Mouse (Mus musculus): ENCODE results near the gene Fars2. TPM values are rescaled to one million over a fixed set of nuclear protein-coding genes. Genes with fewer than 3 reads are reported as not detected.

The Fars2 gene
- polyA plus RNA-seq, 1 experiment from 2014 or later, result 32.2 TPM

DNA sequence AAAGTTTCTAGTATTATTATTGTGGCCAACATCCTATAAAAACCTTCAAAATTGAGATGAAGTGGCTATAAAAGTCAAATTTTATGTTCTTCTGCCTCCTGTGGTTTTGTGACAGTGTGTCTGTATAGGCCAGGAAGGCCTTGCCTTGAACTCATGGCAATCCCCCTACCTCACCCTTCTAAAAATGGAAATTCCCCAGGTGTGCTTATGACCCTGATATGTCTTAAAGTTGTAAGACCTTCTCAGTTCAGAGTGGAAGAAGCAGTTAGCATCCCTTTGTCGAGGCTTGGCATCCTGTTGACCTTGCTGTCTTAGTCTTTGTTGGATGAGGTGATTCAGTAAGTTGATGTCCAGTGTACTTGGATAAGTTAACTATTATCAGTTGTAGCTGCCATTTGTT is 82.1 kb downstream of the Fars2 start:
- Histone ChIP-seq H3K27me3 (replicated peaks; ENCODE audit: control insufficient read depth, insufficient read depth, low read length) (no peaks in the 10 kb centered on the region), H3K36me3 (ENCODE audit: control insufficient read depth, insufficient read depth) (no peaks in the 10 kb centered on the region), H3K27ac (ENCODE audit: low read length) (no peak overlapping the region), H3K9ac (replicated peaks; ENCODE audit: low read depth, low read length) (no peak overlapping the region), H3K4me2 (ENCODE audit: low read length) (no peak overlapping the region), H3K4me3 (replicated peaks; ENCODE audit: low read length) (no peak overlapping the region), H3K4me1 (replicated peaks; ENCODE audit: control insufficient read depth, insufficient read depth, low read length) (no peaks in the 10 kb centered on the region; the same call in 1 of the 2 replicates), H3K9me3 (ENCODE audit: control insufficient read depth, low read length) (no peaks in the 10 kb centered on the region)
- ATAC-seq, result no peak
- 94% methylated on average over 1 of the region's 1 CpGs for WGBS

DNA sequence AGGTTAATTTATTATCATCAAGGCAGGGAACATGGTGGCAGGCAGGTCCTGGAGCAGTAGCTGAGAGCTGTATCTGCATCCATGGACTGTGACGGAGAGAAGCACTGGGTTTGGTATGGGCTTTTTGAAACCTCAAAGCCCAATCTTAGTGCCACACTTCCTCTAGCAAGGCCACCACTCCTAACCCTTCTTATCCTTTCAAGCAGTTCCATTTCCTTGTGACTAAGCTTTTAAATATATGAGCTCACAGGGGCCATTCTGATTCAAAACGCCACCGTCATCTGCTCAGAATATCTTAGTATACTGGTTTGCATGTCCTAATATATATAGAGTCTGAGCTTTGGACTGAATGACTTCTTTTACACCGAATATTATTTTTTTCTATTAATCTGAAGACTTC is 83.2 kb downstream of the Fars2 start:
- no peaks in the 10 kb centered on the region for H3K36me3 ChIP-seq (ENCODE audit: control insufficient read depth, insufficient read depth)
- WGBS, result 86% methylated on average over 4 of the region's 4 CpGs
- H3K4me1 ChIP-seq (replicated peaks; ENCODE audit: control insufficient read depth, insufficient read depth, low read length), result no peaks in the 10 kb centered on the region; the same call in 1 of the 2 replicates
- ATAC-seq, result no peak
- no peak overlapping the region for H3K27ac ChIP-seq (ENCODE audit: low read length)
- no peak overlapping the region for H3K4me2 ChIP-seq (ENCODE audit: low read length)
- H3K27me3 ChIP-seq (replicated peaks; ENCODE audit: control insufficient read depth, insufficient read depth, low read length), result no peaks in the 10 kb centered on the region
- H3K9ac ChIP-seq (replicated peaks; ENCODE audit: low read depth, low read length), result no peak overlapping the region
- H3K9me3 ChIP-seq (ENCODE audit: control insufficient read depth, low read length), result no peaks in the 10 kb centered on the region
- H3K4me3 ChIP-seq (replicated peaks; ENCODE audit: low read length), result no peak overlapping the region

DNA sequence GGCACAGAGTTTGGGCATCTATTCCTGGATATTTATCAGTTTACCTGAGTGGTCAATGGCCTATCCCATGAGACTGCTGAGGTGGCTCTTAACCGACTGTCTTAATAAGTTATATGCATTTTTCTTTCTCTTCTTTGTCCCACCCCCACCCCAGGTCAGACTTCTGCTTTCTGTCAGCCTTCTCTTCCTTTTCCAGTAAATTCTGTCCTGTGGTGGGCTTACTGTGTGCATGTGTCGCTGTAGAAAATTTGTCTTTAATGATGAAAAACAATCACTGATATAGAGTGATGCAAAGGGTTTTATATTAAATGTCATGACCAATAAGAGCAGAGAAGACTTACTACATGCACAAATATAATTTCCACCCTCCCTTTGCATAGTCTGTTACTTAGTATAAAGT is 85.3 kb downstream of the Fars2 start:
- H3K27ac ChIP-seq (ENCODE audit: low read length), result no peak overlapping the region
- no peaks in the 10 kb centered on the region for H3K4me1 ChIP-seq (replicated peaks; ENCODE audit: control insufficient read depth, insufficient read depth, low read length)
- 94% methylated on average over 2 of the region's 2 CpGs for WGBS
- no peaks in the 10 kb centered on the region for H3K36me3 ChIP-seq (ENCODE audit: control insufficient read depth, insufficient read depth)
- no peaks in the 10 kb centered on the region for H3K9me3 ChIP-seq (ENCODE audit: control insufficient read depth, low read length)
- H3K4me3 ChIP-seq (replicated peaks; ENCODE audit: low read length), result no peak overlapping the region
- no peaks in the 10 kb centered on the region for H3K27me3 ChIP-seq (replicated peaks; ENCODE audit: control insufficient read depth, insufficient read depth, low read length)
- ATAC-seq, result no peak
- H3K4me2 ChIP-seq (ENCODE audit: low read length), result no peak overlapping the region
- no peak overlapping the region for H3K9ac ChIP-seq (replicated peaks; ENCODE audit: low read depth, low read length)

DNA sequence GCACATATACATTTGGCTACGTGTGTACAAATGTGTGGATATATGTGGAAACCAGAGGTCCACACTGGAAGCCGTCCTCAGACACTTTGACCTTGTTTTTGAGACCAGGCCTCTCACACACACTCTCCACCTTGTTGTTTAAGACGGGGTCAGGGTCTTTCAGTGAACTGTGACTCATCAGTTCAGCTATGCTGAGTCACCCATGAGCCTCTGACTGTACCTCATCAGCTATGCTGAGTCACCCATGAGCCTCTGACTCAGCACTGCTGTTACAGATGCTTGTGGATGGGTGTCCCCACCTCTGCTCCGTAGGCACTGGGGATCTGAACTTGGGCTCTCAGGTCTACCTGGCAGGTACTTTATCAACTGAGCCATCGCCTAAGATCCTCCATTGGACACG is 85.8 kb downstream of the Fars2 start:
- no peaks in the 10 kb centered on the region for H3K36me3 ChIP-seq (ENCODE audit: control insufficient read depth, insufficient read depth)
- no peak for ATAC-seq
- H3K27me3 ChIP-seq (replicated peaks; ENCODE audit: control insufficient read depth, insufficient read depth, low read length), result no peaks in the 10 kb centered on the region
- 88% methylated on average over 6 of the region's 6 CpGs for WGBS
- H3K27ac ChIP-seq (ENCODE audit: low read length), result no peak overlapping the region
- no peaks in the 10 kb centered on the region for H3K4me1 ChIP-seq (replicated peaks; ENCODE audit: control insufficient read depth, insufficient read depth, low read length)
- H3K9me3 ChIP-seq (ENCODE audit: control insufficient read depth, low read length), result no peaks in the 10 kb centered on the region
- H3K4me2 ChIP-seq (ENCODE audit: low read length), result no peak overlapping the region
- H3K9ac ChIP-seq (replicated peaks; ENCODE audit: low read depth, low read length), result no peak overlapping the region
- H3K4me3 ChIP-seq (replicated peaks; ENCODE audit: low read length), result no peak overlapping the region

DNA sequence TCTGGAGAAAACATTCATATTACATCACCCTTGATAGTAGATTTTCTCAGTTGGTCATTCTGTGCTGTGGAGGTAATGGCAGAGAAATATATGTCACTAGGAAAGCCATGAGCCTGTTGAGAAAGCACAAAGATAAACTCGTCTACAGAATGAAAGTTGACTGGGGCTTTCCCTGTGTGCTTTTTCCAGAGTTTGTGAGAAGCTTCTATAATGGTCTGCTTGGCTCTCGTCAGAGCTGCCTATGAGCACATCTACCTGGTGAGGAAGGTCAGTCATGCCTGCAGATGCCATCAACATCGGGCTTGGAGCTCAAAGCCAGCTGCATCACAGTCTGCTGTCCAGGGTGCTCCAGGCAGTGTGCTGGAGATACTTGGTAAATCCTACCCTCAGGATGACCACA is 87.1 kb downstream of the Fars2 start:
- 92% methylated on average over 3 of the region's 3 CpGs for WGBS
- no peak overlapping the region for H3K4me2 ChIP-seq (ENCODE audit: low read length)
- H3K9ac ChIP-seq (replicated peaks; ENCODE audit: low read depth, low read length), result no peak overlapping the region
- H3K36me3 ChIP-seq (ENCODE audit: control insufficient read depth, insufficient read depth), result no peaks in the 10 kb centered on the region
- H3K4me1 ChIP-seq (replicated peaks; ENCODE audit: control insufficient read depth, insufficient read depth, low read length), result no peaks in the 10 kb centered on the region
- H3K27ac ChIP-seq (ENCODE audit: low read length), result no peak overlapping the region
- no peak overlapping the region for H3K4me3 ChIP-seq (replicated peaks; ENCODE audit: low read length)
- H3K9me3 ChIP-seq (ENCODE audit: control insufficient read depth, low read length), result no peaks in the 10 kb centered on the region
- no peak for ATAC-seq
- H3K27me3 ChIP-seq (replicated peaks; ENCODE audit: control insufficient read depth, insufficient read depth, low read length), result no peaks in the 10 kb centered on the region

DNA sequence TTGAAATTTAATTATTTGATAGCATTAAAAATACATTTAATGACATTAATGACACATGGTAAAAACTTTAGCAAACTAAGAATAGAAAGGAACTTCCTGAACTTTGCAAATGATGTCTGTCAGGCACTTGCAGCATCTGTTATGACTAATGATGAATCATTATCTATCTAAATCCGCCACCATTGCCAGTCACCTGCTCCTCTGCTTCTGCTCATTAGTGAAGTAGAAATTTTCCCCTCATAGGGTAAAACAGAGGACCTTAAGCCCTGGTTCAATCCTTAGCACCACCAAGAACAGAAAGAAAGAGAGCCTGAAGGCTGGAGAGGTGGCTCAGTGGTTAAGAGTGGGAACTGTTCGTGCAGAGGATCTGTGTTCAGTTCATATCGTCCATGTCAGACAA is 93.8 kb downstream of the Fars2 start:
- ATAC-seq, result no peak
- no peaks in the 10 kb centered on the region for H3K36me3 ChIP-seq (ENCODE audit: control insufficient read depth, insufficient read depth)
- H3K27ac ChIP-seq (ENCODE audit: low read length), result no peak overlapping the region
- no peaks in the 10 kb centered on the region for H3K4me1 ChIP-seq (replicated peaks; ENCODE audit: control insufficient read depth, insufficient read depth, low read length)
- H3K4me2 ChIP-seq (ENCODE audit: low read length), result no peak overlapping the region
- H3K9me3 ChIP-seq (ENCODE audit: control insufficient read depth, low read length), result no peaks in the 10 kb centered on the region
- H3K9ac ChIP-seq (replicated peaks; ENCODE audit: low read depth, low read length), result no peak overlapping the region
- H3K4me3 ChIP-seq (replicated peaks; ENCODE audit: low read length), result no peak overlapping the region
- 87% methylated on average over 3 of the region's 3 CpGs for WGBS
- no peaks in the 10 kb centered on the region for H3K27me3 ChIP-seq (replicated peaks; ENCODE audit: control insufficient read depth, insufficient read depth, low read length)

DNA sequence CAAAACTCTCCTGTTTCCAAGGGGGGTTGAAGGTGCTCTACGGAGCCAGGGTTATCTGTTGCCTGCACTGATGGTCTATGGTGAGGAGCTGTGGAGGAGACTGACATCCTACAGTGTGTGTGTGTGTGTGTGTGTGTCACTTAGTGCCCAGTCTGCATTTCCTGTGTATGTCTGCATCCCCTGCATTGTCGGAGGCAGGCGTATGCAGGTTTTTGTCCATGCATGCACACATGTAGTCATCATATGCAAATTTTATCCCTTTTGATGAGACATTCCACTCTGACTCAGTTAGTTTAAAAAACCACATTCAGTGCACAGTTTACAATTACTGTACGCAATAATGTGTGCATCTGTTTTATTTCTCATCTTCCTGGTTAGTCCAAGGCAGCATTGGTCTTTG is 96.8 kb downstream of the Fars2 start:
- H3K4me2 ChIP-seq (ENCODE audit: low read length), result no peak overlapping the region
- H3K4me3 ChIP-seq (replicated peaks; ENCODE audit: low read length), result no peak overlapping the region
- H3K9me3 ChIP-seq (ENCODE audit: control insufficient read depth, low read length), result no peaks in the 10 kb centered on the region
- no peaks in the 10 kb centered on the region for H3K4me1 ChIP-seq (replicated peaks; ENCODE audit: control insufficient read depth, insufficient read depth, low read length)
- H3K9ac ChIP-seq (replicated peaks; ENCODE audit: low read depth, low read length), result no peak overlapping the region
- no peak for ATAC-seq
- H3K27me3 ChIP-seq (replicated peaks; ENCODE audit: control insufficient read depth, insufficient read depth, low read length), result no peaks in the 10 kb centered on the region
- no peak overlapping the region for H3K27ac ChIP-seq (ENCODE audit: low read length)
- no peaks in the 10 kb centered on the region for H3K36me3 ChIP-seq (ENCODE audit: control insufficient read depth, insufficient read depth)
- WGBS, result 89% methylated on average over 4 of the region's 4 CpGs

DNA sequence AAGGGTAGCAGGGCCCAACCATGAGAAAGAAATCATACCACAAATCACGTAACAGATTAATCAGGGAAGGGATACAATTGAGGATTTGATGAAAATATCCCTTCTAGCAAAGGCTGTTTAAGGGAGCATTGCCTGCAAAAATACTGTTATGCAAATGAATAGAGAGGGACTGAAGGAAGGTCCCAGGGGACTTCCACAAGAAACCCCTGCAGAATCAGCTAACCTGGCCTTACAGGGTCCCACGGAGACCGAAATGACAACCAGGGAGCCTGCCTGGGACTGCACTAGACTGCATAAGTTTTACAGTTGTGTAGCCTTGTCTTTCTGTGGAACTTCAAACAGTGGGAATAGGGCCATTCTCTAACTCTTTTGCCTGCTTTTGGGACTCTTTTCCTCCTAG is 98.8 kb downstream of the Fars2 start:
- ATAC-seq, result no peak
- H3K4me3 ChIP-seq (replicated peaks; ENCODE audit: low read length), result no peak overlapping the region
- no peaks in the 10 kb centered on the region for H3K27me3 ChIP-seq (replicated peaks; ENCODE audit: control insufficient read depth, insufficient read depth, low read length)
- H3K36me3 ChIP-seq (ENCODE audit: control insufficient read depth, insufficient read depth), result no peaks in the 10 kb centered on the region
- H3K4me2 ChIP-seq (ENCODE audit: low read length), result no peak overlapping the region
- WGBS, result 94% methylated on average over 3 of the region's 3 CpGs
- H3K9me3 ChIP-seq (ENCODE audit: control insufficient read depth, low read length), result no peaks in the 10 kb centered on the region
- no peak overlapping the region for H3K27ac ChIP-seq (ENCODE audit: low read length)
- H3K4me1 ChIP-seq (replicated peaks; ENCODE audit: control insufficient read depth, insufficient read depth, low read length), result no peaks in the 10 kb centered on the region
- H3K9ac ChIP-seq (replicated peaks; ENCODE audit: low read depth, low read length), result no peak overlapping the region

DNA sequence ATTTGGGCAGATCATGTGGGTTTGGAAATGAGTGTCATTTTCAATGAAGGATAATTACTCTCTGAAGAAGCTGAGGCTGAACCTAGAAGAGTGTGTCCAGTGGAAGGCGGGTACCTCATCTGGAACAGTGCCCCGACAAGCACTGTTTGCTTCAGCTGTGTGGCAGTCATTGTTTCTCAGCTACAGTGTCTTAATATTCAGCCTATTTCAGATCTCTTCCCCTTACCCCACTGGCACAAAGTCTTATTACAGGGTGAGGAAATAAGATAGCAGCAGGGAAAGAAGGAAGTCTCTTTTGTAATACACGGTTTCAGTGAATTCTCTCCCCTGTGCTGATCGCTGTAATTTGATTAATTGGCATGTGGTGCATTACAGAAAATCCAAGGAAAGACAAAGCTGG is 101.1 kb downstream of the Fars2 start:
- no peaks in the 10 kb centered on the region for H3K4me1 ChIP-seq (replicated peaks; ENCODE audit: control insufficient read depth, insufficient read depth, low read length)
- no peak overlapping the region for H3K9ac ChIP-seq (replicated peaks; ENCODE audit: low read depth, low read length)
- peak; percentile 31; the same call in 1 of the 2 replicates for ATAC-seq
- H3K4me3 ChIP-seq (replicated peaks; ENCODE audit: low read length), result no peak overlapping the region
- 20% methylated on average over 4 of the region's 4 CpGs for WGBS
- H3K4me2 ChIP-seq (ENCODE audit: low read length), result no peak overlapping the region
- H3K27me3 ChIP-seq (replicated peaks; ENCODE audit: control insufficient read depth, insufficient read depth, low read length), result no peaks in the 10 kb centered on the region
- H3K9me3 ChIP-seq (ENCODE audit: control insufficient read depth, low read length), result no peaks in the 10 kb centered on the region
- H3K27ac ChIP-seq (ENCODE audit: low read length), result no peak overlapping the region
- no peaks in the 10 kb centered on the region for H3K36me3 ChIP-seq (ENCODE audit: control insufficient read depth, insufficient read depth)

DNA sequence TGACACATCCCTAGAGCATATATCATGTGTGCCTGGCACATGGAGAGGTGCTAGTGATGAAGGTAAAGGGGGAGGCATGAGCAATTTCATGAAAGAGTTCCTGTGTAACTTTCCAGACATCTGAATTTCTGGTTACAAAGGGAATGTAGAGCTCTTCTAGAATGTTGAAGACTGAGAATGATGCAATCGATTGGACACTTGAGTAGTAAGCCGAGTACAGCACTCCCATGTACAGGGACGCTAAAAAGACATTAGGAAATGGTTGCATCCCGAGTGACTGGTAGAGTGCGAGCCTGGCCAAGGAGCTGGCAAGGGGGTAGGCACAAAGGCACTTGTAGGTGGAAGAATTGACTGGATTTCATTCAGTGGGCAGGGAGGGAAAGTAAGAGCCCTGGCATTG is 102.3 kb downstream of the Fars2 start:
- Histone ChIP-seq H3K4me1 (replicated peaks; ENCODE audit: control insufficient read depth, insufficient read depth, low read length) (no peaks in the 10 kb centered on the region), H3K27ac (ENCODE audit: low read length) (no peak overlapping the region), H3K9me3 (ENCODE audit: control insufficient read depth, low read length) (no peaks in the 10 kb centered on the region), H3K36me3 (ENCODE audit: control insufficient read depth, insufficient read depth) (no peaks in the 10 kb centered on the region), H3K4me2 (ENCODE audit: low read length) (no peak overlapping the region), H3K9ac (replicated peaks; ENCODE audit: low read depth, low read length) (no peak overlapping the region), H3K27me3 (replicated peaks; ENCODE audit: control insufficient read depth, insufficient read depth, low read length) (no peaks in the 10 kb centered on the region), H3K4me3 (replicated peaks; ENCODE audit: low read length) (no peak overlapping the region)
- 89% methylated on average over 5 of the region's 5 CpGs for WGBS
- no peak for ATAC-seq

Measured in forebrain, embryonic 16.5 days (tissue).